Mouse (Mus musculus): Measurements from ENCODE around the gene Gm10295.

The Gm10295 gene

DNA sequence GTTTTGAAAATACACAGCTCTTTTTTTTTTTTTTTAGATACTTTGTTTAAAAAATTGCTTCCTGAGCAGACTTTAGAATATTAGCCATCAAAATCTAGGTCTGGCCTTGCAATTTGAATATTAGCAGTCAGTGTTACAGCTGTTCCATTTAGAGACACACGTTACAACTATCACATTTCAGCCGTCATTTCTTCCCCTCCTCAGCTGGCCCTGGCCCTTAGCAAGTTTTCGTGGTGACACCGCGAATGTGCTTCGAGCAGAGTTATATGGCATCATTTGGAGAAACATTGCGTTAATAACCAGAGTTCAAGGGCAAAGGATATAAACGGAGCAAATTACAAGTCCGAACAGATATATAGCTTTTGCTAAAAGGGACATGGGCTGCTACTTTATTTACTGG, 2.4 kb downstream of the Gm10295 start:
- CTCF ChIA-PET = no interaction called here

DNA sequence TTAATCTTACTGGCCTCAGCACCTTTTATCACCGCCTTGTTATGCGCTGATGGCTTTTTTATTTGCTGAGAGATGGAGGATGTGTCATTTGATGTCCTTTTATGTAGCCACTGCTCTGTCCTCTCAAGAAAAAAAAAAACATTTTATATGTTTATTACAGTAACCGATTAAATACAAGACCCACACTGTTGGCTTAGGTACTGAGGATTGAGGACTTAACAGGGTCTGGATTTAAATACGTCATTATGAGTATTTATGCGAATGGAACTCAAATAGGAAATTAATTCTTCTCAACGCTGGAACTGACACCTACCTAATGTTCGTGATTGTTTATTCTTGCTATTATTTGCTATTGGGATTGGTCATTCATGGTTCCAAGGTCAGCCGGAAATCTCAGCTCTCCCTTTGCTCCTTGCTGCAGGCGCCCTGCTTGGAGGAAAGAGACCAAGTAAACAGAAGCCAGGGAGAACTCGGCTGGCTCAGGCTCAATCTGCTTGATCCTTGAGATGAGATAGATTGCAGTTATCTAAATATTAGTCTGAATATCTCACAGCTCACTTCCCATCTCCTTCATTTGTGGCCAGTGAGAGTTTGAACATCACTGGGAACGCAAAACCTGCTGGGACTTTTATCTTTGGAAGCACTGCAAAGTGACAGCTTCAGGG, 26.2 kb downstream of the Gm10295 start:
- CTCF ChIA-PET = no interaction called here

DNA sequence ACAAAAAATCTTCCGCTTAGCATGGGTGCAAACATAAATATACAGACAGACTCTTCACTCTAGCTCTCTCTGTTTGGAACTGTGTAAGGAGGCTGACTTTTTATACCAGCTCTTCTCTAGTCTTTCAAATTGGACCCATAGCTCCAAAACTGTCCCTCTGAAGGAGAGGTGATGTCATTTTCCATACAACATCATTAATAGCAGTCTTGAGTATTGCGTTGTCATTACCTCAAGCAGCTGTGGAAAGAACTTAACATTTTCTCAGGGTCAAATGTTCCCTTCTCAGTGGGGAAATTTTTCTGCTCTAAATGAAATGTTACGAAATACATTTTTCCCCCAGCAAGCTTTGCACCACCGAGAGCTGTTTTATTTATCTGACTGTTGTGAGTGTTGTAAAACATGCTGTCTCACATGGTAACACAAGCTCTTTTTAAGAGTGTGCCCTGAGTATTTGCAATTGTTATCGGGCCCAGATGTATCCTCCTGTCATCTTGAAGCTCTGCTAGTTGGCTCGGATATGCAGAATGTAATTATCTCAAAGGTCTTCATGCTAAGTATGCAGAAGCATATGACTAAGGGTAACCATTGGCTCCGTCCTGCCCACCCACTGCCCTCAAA, 38.0 kb downstream of the Gm10295 start:
- CTCF ChIA-PET = no interaction called here

DNA sequence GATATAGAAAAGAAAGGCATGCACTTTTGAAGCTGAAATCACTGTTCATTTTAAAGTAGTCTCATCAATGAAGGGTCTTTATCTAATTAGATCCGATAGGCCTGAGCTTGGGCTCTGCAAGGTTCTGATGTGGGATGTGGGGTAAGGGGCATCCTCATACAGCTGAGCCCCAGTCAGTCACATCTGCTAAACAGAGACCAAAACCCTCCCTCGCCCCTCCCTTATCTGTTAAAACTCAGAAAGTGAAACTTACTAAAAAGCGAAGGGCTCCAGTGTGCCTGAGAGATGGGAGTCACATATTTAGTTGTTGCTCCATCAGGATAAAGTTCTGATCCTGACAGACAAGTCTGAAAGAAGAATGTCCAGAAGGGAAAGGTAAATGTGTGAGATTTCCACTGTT, 38.9 kb downstream of the Gm10295 start:
- CTCF ChIA-PET = no interaction called here

DNA sequence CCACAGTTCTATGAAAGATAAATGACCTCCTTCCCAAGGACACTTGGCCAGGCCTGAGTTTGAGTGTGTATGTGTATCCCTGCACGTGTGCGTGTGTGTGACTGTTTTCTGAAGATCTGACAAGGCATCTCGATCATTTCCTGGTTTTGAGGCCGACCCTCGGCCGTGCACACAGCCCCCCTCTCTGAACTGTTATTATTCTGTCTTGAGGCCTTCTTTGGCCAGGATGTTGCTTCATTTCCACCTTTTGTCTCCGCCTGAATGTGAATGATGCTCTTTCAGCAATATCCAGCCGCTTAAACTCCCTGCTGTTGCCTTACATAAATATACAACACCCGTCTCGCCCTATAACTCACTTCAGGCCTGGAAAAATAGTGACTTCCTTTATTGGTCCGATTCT, 39.9 kb downstream of the Gm10295 start:
- CTCF ChIA-PET = no interaction called here

GRCm38 (mm10) chr7:71308051-71308450, 43.2 kb downstream of the Gm10295 start:
- CTCF ChIA-PET = no interaction called here

- CTCF ChIA-PET = no interaction called here
These were observed 48.6 kb downstream of the Gm10295 start for GRCm38 (mm10) chr7:71302714-71303113.
